Mouse (Mus musculus): ENCODE measurements at regions not wholly inside any gene's neighbourhood (a gene's known extent, or its start where the extent isn't known, plus 50 kb on each side); places are given as distances from the start of the nearest gene placed in this dataset.

DNA sequence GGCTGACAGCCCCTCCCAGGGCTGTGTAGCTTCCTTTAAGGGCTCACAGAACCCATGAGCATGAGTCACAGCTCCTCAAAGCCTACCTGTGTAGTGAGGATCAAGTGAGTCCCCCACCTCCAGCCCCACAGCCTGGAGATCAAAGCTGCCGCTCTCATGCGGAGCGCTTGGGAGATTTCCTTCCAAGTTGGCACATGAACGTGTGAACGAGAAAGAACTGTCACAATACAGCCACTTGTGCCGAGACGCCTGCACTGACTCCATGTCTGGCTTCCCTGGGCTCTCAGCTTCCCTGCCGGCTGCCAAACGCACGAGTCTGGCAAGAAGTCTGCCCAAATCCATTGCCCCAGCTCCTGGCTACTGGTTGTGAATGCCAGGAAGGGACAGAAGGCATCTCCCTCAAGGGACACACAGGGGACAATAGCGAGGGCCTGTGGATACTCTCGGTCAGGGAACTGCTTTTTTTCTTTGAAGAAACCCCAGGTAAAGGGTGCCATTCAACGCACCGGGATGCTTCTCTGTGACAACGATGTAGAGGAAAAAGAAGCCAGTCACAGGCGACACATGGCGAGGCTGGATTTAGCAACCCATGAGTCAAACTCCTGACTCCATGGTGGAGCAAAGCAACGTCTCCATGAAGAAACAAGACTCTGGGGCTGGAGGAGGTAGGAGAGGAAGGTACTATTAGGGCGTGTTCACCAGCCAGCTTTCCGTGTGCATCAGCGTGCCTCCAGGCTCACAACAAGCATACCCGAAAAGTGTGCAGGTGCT is 410.2 kb downstream of the Sox9 start:
- Histone ChIP-seq H3K4me1 (replicated peaks; ENCODE audit: low read depth, low read length) (peaks cover 18% of the 10 kb centered on the region), H3K4me3 (replicated peaks; ENCODE audit: low read length) (no peak overlapping the region), H3K9me3 (ENCODE audit: low read length) (peaks cover 3% of the 10 kb centered on the region; the same call in 1 of the 2 replicates), H3K27me3 (ENCODE audit: insufficient read depth, low read length) (peaks cover 19% of the 10 kb centered on the region), H3K36me3 (ENCODE audit: insufficient read depth, low read length) (no peaks in the 10 kb centered on the region)
- no peak for TF ChIP-seq CTCF (conservative IDR thresholded peaks at IDR 0.05; ENCODE audit: low read length)
- no peak for TF ChIP-seq NANOG (IDR thresholded peaks at IDR 0.05; ENCODE audit: borderline replicate concordance, low read length)
- TF ChIP-seq POU5F1 (IDR thresholded peaks at IDR 0.05; ENCODE audit: borderline replicate concordance, low read length): no peak

DNA sequence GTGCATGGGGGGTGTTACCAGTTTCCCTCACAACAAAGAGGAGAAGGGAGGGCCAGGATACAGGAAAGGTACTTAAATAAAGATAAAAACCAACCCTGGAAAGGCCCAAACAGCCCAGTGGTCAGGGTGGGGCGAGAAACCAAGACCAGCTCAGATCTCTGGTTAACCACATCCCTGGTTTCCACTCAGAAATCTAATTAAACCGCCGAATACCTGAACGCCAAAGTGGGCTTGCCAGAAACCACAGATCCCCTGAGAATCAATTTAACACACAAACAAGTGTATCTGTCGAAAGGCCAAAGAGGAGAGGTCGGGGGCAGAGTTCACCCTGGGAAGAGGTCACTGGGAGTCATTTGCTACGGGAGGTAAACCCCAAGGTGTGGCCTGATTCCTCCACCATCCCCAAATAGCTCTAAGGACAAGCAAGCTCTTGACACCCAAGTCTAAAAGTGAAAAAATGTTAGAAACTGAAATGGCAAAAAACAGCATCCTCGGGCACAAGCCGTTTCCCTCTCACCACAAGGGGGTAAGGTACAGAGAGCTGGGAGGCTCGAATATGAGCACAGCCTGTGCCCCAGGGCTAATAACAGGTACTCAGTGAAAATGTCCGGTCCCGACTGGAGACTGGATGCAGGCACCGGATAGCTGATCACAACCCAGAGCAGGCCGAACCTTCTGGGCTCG is 412.3 kb downstream of the Sox9 start:
- no peak for TF ChIP-seq CTCF (conservative IDR thresholded peaks at IDR 0.05; ENCODE audit: low read length)
- TF ChIP-seq NANOG (IDR thresholded peaks at IDR 0.05; ENCODE audit: borderline replicate concordance, low read length): no peak
- TF ChIP-seq POU5F1 (IDR thresholded peaks at IDR 0.05; ENCODE audit: borderline replicate concordance, low read length): no peak
- H3K4me3 ChIP-seq (replicated peaks; ENCODE audit: low read length): no peak overlapping the region
- peaks cover 34% of the 10 kb centered on the region for H3K4me1 ChIP-seq (replicated peaks; ENCODE audit: low read depth, low read length)
- H3K9me3 ChIP-seq (ENCODE audit: low read length): peaks cover 3% of the 10 kb centered on the region; the same call in 1 of the 2 replicates
- H3K27me3 ChIP-seq (ENCODE audit: insufficient read depth, low read length): peaks cover 28% of the 10 kb centered on the region
- no peaks in the 10 kb centered on the region for H3K36me3 ChIP-seq (ENCODE audit: insufficient read depth, low read length)
